Mouse (Mus musculus) limb, embryonic 10.5 days (tissue): ENCODE measurements around the gene Otulin. TPM values are rescaled to one million over a fixed set of nuclear protein-coding genes. Genes with fewer than 3 reads are reported as not detected.

Experiments
- DNase-seq: peaks from one replicate; pipeline ENCODE4 v3.0.0-alpha.2; 2017; ENCODE audit warnings: low spot score
- H3K27ac ChIP-seq: fragments of 300-500 bp; sonication (generic); 2 replicates; pipeline ENCODE4 v1.5.1; 2016; ENCODE audit warnings: mild to moderate bottlenecking
- H3K27me3 ChIP-seq: fragments of 300-500 bp; sonication (generic); 2 replicates; pipeline ENCODE4 v1.6.1; 2016; ENCODE audit warnings: low read depth, mild to moderate bottlenecking; ENCODE audit not compliant: poor library complexity, severe bottlenecking
- H3K36me3 ChIP-seq: fragments of 300-500 bp; sonication (generic); 2 replicates; pipeline ENCODE4 v1.6.1; 2016; ENCODE audit warnings: mild to moderate bottlenecking, moderate library complexity
- H3K4me1 ChIP-seq: fragments of 300-500 bp; sonication (generic); 2 replicates; pipeline ENCODE4 v1.6.1; 2016
- H3K4me3 ChIP-seq: fragments of 300-500 bp; sonication (generic); 2 replicates; pipeline ENCODE4 v1.5.1; 2016; ENCODE audit warnings: mild to moderate bottlenecking, moderate library complexity
- H3K9me3 ChIP-seq: fragments of 300-500 bp; sonication (generic); replicated peaks from 2 replicates; pipeline ENCODE4 v1.6.1; 2016; ENCODE audit warnings: mild to moderate bottlenecking
- WGBS: fragments of 180-500 bp; shearing (Covaris S2); methylation state at CpG from one replicate; pipeline ENCODE4 v1.1.7; 2016; 5-methylcytosine and 5-hydroxymethylcytosine counted together
- polyA plus RNA-seq: library from polyadenylated mRNA; unstranded; fragments of >200 nt; fragmentation: Nextera tagmentation; extraction: Ambion mirVana; gene quantifications from 2 replicates; pipeline ENCODE4 v1.2.1, GENCODE M21; 2016

The Otulin gene
- polyA plus RNA-seq, 1 experiment from 2014 or later, result 28.9 TPM

DNA sequence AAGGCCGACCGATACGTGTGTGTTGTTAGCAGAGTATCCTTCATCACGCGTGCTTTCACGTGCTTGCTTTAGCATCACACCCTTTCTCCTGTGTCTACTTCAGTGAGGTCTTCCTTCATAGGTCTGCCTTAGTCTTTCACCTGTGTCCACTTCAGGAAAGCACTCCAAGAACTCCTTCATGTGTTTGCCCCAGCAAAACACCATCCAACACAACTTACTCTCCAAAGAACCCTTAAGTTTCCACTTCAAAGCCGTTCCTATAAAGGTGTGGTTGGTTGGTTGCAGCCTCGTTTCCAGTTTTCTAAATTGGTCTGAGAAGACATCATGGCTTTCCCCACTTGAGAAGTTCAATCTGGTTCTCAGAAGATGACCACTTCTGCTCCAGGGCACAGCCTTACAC, 16.2 kb upstream of the Otulin start:
- no peaks in the 10 kb centered on the region for H3K9me3 ChIP-seq
- H3K27ac ChIP-seq, result no peak overlapping the region
- no peaks in the 10 kb centered on the region for H3K4me1 ChIP-seq
- H3K36me3 ChIP-seq, result no peaks in the 10 kb centered on the region
- WGBS, result 92% methylated on average over 8 of the region's 8 CpGs
- H3K27me3 ChIP-seq, result no peaks in the 10 kb centered on the region
- DNase-seq, result no peak
- H3K4me3 ChIP-seq, result no peak overlapping the region

DNA sequence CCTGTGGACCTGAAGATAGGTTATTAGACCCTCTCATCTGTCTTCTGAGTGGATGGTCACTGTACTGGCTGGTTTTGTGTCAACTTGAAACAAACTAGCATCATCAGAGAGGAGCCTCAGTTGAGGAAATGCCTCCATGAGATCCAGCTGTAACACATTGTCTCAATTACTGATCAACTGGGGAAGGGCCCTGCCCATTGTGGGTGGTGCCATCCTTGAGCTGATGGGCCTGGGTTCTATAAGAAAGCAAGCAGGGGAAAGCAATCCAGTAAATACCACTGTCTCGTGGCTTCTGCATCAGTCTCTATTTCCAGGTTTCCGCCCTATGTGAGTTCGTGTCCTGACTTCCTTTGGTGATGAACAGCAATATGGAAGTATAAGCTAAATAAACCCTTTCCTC, 14.8 kb upstream of the Otulin start:
- H3K4me3 ChIP-seq, result no peak overlapping the region
- H3K36me3 ChIP-seq, result no peaks in the 10 kb centered on the region
- H3K4me1 ChIP-seq, result no peaks in the 10 kb centered on the region
- no peak for DNase-seq
- no peaks in the 10 kb centered on the region for H3K9me3 ChIP-seq
- no peaks in the 10 kb centered on the region for H3K27me3 ChIP-seq
- no peak overlapping the region for H3K27ac ChIP-seq
- WGBS, result 83% methylated on average over 3 of the region's 3 CpGs

DNA sequence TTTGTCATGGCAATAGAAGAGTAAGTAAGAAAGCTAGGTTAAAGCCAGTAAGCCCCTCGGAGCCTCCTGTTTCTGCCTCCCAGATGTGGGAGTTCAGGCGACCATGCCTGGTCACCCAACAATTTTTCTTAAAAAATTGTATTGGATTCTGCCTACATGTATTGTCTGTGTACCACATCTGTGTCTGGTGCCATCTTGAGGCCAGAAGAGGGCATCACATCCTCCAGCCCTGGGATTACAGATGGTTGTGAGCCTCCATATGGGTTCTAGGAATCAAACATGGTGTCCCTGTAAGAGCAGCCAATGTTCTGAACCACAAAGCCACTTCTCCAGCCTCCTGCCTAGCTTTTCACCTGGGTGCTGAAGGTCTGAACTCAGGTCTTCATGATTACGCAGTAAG, 12.4 kb upstream of the Otulin start:
- WGBS, result 91% methylated on average over 3 of the region's 3 CpGs
- DNase-seq, result no peak
- H3K4me3 ChIP-seq, result no peak overlapping the region

DNA sequence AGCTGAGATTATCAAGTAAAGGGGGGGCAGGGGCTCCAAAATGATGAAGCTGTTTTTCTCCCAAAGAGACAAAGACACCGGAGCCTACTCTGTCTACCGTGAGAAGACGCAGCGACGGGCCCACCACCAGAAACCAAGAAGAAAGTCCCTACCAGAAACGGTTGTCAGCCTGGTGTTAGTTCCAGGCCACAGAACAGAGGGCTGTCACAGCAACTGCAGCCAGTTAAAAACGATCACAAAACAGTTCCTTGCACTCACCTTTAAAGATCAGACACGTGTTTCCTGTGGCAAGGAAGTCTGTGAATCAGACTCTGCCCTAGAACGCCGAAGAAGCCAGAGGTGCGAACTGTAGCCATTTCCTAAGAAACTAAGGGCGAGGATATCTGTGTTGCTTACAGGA, 10.7 kb upstream of the Otulin start:
- Histone ChIP-seq H3K4me3 (no peak overlapping the region), H3K9me3 (no peaks in the 10 kb centered on the region), H3K36me3 (no peaks in the 10 kb centered on the region), H3K4me1 (no peaks in the 10 kb centered on the region), H3K27me3 (no peaks in the 10 kb centered on the region), H3K27ac (no peak overlapping the region)
- DNase-seq, result no peak
- WGBS, result 74% methylated on average over 12 of the region's 12 CpGs

More for the DNA sequence above, 12.4 kb upstream of the Otulin start:
- H3K9me3 ChIP-seq, result no peaks in the 10 kb centered on the region
- no peaks in the 10 kb centered on the region for H3K4me1 ChIP-seq
- no peaks in the 10 kb centered on the region for H3K36me3 ChIP-seq
- H3K27ac ChIP-seq, result no peak overlapping the region
- no peaks in the 10 kb centered on the region for H3K27me3 ChIP-seq

DNA sequence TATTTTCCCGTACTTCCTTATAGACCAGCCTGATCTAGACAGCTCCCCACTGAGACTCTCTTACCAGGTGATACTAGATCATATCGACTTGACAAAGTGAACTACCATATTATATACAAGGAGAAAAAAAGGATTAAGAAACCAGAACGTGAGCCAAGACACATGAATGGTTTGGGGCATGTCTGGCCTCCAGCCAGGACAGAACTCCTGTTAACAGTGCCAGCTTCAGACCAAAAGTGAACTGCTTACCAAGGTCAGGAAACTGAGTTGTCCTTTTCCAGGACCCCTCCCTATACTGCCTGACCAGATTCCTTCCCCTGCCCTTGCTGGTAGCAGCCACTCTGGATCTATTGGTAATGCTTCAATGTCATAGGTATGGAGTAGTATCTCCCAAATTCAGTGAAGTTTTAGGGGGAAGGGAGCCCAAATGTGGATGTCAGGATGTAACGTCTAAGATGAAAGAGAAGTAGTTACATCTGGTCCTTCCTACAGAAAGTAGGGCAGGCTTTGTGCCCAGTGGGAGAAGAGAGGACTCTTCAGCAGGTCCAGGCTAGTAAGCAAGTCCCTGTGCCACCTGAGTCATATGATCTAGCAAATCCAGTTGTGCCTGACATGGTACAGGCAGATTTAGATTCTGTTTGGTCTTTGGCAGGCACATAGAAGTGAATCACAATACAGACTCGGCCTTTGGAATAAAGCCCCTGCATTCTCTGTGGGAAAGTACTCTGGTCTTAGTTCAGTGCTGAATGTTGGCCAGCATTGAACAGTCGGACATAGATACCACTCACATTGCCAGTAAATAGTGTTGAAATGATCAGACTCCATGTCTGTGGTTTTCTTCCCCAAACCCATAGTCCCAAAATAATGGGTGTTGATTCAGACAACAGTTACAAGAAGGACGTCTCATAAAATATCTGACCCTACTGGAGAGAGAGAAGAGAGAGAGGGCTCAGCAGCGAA, 3.7 kb upstream of the Otulin start:
- H3K4me3 ChIP-seq, result no peak overlapping the region
- WGBS, result 85% methylated on average over 8 of the region's 8 CpGs
- no peaks in the 10 kb centered on the region for H3K9me3 ChIP-seq
- peaks cover 14% of the 10 kb centered on the region for H3K4me1 ChIP-seq
- no peaks in the 10 kb centered on the region for H3K36me3 ChIP-seq
- H3K27ac ChIP-seq, result no peak overlapping the region
- H3K27me3 ChIP-seq, result no peaks in the 10 kb centered on the region
- no peak for DNase-seq

DNA sequence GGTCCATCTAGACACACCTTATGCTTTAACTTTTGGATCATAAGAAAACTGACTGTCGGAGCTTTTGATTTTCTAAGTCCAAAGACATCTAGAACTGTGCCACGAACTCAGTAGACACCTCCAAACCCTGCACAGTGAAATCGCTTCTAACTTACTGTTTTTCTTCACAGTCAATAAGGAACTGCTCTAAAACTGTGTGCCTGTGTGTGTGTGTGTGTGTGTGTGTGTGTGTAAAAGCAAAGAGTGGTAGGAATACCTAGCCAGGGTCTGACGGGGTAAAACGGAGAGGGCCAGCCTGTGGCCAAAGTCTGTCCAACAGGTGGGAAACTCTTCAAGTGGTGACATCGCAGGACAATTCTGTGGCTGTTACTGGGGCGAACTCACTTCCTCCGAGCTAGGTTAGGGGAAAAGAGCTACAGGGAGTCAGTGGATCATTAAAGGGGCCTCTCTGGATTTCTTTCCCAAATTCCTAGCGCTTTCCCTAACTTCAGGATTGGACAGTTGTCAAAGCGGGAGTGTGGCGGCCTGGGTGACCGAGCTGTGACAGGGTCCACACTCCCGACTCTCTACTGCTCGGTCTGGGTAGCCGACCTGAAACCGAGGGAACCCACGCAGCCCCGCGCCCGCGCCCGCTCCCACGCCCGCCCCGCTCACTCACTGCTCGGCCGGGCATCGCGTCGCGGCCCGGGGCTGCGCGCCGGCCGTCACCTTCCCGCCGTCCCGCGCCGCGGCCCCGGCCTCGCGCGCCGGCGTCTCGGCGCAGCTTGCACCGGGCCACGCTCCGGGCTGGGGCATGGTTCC, 493 bp downstream of the Otulin start:
- WGBS, result 4% methylated on average over 53 of the region's 53 CpGs
- Histone ChIP-seq H3K4me3 (peak overlapping the region; percentile 89), H3K27ac (peak overlapping the region; percentile 90), H3K36me3 (peaks cover 21% of the 10 kb centered on the region), H3K27me3 (no peaks in the 10 kb centered on the region), H3K9me3 (no peaks in the 10 kb centered on the region), H3K4me1 (peaks cover 19% of the 10 kb centered on the region)
- no peak for DNase-seq

DNA sequence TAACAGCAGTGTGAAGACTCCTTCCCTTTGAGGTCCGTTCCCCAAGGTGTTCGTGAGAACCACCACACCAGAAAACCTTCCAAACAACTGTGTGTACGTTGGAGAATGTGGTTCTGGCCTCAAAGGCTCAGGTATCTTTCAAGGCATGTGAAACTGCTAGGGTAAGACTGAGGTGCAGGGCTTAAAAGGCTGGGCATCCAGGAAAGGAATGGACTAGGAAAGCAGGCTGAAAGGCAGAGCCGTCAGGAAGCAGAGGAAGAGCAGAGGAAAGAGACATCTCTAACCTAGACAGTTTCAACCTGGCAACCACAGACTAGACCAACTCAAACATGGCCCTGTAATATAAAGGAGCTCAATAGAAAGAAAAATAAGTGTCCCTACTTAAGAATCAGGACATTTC, 1.4 kb downstream of the Otulin start:
- H3K36me3 ChIP-seq, result peaks cover 21% of the 10 kb centered on the region
- H3K4me1 ChIP-seq, result peaks cover 19% of the 10 kb centered on the region
- no peaks in the 10 kb centered on the region for H3K27me3 ChIP-seq
- H3K27ac ChIP-seq, result no peak overlapping the region
- WGBS, result 85% methylated on average over 4 of the region's 4 CpGs
- H3K4me3 ChIP-seq, result peak overlapping the region; percentile 89; the same call in 1 of the 2 replicates
- no peak for DNase-seq
- H3K9me3 ChIP-seq, result no peaks in the 10 kb centered on the region

DNA sequence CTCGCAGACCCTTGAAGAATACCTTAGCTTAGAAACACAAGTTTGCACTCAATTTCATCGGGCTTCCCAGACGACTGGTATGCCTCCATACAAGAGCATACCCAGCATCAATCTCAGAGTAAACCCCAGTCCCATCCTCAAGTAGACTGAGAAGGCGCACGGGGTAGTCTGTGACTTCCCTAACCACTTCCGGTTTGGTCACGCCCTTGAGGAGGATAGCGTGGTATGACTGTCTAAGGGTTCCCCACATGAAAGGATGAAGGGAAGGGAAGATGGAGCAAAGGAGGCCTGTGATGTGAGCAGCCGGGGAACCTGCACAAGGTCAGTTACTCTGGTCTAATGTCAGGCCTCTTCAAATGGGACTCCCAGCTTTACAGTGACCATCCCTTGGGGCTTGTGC, 2.7 kb downstream of the Otulin start:
- Histone ChIP-seq H3K36me3 (peaks cover 30% of the 10 kb centered on the region), H3K27me3 (no peaks in the 10 kb centered on the region)
- WGBS, result 95% methylated on average over 9 of the region's 9 CpGs

DNA sequence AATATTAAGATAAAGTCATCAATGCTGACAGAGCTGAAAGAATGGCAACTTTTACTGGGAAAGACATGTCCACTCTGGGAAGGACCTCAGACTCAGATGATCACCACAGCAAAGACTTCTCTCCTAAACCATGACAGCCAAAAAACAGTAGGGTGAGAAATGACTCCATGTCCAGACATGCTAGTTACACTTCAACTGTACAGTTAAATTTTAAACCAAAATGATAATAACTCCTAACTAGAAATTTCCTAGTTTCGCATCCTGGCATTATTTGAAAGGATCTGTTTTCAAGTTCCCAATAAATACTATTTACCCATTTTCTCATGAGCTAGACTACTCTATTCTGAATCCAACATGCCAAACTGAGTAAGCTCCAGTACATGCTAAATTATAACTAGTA, 4.2 kb downstream of the Otulin start:
- no peak overlapping the region for H3K27ac ChIP-seq
- H3K27me3 ChIP-seq, result no peaks in the 10 kb centered on the region
- H3K36me3 ChIP-seq, result peaks cover 39% of the 10 kb centered on the region
- H3K4me1 ChIP-seq, result peaks cover 18% of the 10 kb centered on the region
- no peaks in the 10 kb centered on the region for H3K9me3 ChIP-seq
- H3K4me3 ChIP-seq, result no peak overlapping the region
- 95% methylated on average over 1 of the region's 1 CpGs for WGBS
- DNase-seq, result no peak

More for the DNA sequence above, 2.7 kb downstream of the Otulin start:
- Histone ChIP-seq H3K9me3 (no peaks in the 10 kb centered on the region), H3K4me1 (peaks cover 19% of the 10 kb centered on the region), H3K4me3 (no peak overlapping the region), H3K27ac (no peak overlapping the region)
- DNase-seq, result no peak

DNA sequence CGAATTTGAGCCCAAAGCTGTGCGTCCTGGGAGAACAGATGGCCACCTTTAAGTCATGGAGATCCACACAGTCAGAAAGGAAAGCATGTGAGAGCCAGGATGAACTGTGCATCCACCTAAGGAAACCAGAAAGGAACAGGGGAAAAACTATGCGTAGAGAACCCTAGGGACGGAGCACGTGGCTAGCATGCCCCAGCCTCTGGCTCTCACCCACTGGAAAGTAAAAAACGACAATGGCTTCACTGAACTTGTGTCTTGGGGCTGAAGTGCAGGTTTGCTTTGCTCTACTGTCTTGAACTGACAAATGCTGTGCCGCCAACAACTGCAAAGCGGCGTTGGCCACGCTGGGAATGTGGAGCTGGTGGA, 4.6 kb downstream of the Otulin start:
- 92% methylated on average over 10 of the region's 10 CpGs for WGBS
- peaks cover 43% of the 10 kb centered on the region for H3K36me3 ChIP-seq

DNA sequence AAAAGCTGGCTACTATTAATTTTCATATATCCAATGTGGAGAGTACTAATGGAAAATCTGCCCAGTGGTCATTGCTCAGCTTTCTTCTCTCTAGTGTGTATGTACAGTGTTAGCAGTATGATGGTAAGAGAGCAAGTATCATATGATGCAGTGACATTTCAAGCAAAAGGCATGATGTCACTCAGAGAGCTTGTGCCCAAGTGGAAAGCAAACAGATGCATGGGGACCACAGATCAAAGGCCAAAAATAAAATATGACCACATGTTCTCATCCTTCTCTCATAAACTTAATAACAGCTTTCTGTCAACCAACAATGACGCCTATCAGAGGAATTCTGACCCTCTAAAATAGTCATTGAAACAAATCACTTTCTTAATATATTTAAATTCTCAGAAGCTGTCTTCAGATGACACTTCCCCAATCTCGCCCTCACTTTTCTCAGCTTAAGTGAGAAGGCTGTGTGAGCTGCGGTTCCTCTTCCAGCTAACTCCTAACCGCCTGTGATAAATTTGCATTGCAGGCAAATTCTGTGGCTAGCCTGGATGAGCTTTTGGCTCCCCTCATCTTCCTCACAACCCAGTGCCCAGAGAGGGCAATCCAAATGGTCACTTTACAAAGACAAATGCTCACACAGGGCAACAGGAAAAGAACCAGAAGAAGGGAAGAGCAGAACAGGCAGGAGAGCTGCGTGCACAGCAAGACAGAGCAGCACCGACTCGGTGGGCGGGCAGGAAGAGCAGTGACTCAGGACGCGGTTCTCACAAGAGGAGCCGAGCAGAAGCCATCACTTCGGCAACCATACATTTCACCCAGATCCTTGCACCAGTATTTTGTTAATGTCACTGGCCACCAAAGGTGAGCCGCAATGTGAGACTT, 5.2 kb downstream of the Otulin start:
- no peak for DNase-seq
- Histone ChIP-seq H3K4me1 (peaks cover 13% of the 10 kb centered on the region), H3K27ac (no peak overlapping the region), H3K27me3 (no peaks in the 10 kb centered on the region), H3K36me3 (peaks cover 47% of the 10 kb centered on the region), H3K9me3 (no peaks in the 10 kb centered on the region), H3K4me3 (no peak overlapping the region)
- WGBS, result 90% methylated on average over 13 of the region's 13 CpGs

More for the DNA sequence above, 4.6 kb downstream of the Otulin start:
- no peaks in the 10 kb centered on the region for H3K9me3 ChIP-seq
- no peaks in the 10 kb centered on the region for H3K27me3 ChIP-seq
- H3K27ac ChIP-seq, result no peak overlapping the region
- H3K4me3 ChIP-seq, result no peak overlapping the region
- H3K4me1 ChIP-seq, result peaks cover 14% of the 10 kb centered on the region
- no peak for DNase-seq

DNA sequence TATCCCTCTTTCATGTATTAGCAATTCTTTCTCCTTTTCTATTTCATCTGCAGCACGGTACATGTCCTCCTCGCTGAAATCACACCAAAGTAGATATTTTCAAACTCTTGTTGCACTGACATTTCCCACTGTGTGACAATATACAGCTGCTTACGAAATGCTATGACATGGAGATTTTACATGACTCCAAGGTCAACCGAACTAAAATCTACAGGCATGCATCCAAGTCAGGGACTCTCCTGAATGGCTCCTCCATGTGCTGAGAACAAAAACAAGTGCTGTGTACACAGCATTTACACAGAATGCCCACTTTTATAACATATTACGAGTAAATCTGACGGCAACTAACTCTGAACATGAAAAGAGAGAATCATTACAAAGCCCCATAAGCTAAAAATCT, 7.2 kb downstream of the Otulin start:
- WGBS, result 94% methylated on average over 6 of the region's 6 CpGs
- DNase-seq, result no peak

More for the DNA sequence above, 7.2 kb downstream of the Otulin start:
- Histone ChIP-seq H3K4me3 (no peak overlapping the region), H3K27me3 (no peaks in the 10 kb centered on the region), H3K36me3 (peaks cover 61% of the 10 kb centered on the region), H3K27ac (no peak overlapping the region), H3K4me1 (no peaks in the 10 kb centered on the region), H3K9me3 (no peaks in the 10 kb centered on the region)
